Mouse (Mus musculus): ENCODE data around the gene Rasgrp2. TPM values are rescaled to one million over a fixed set of nuclear protein-coding genes. Genes with fewer than 3 reads are reported as not detected.
A peak's percentile ranks its signal among the peaks of the same experiment; 100 is the strongest.

Gene Rasgrp2
- total RNA-seq (2021) = 10 to 100 TPM; 83.3 to 87.2 TPM
- long read RNA-seq, experiment 1, partial matches to known transcripts = 3 of 22 reads
- long read RNA-seq, experiment 1, other reads (novel, unspliced or antisense) = 18 of 22 reads
- long read RNA-seq, experiment 2, partial matches to known transcripts = 10 of 23 reads
- long read RNA-seq, experiment 2, other reads (novel, unspliced or antisense) = 13 of 23 reads

DNA sequence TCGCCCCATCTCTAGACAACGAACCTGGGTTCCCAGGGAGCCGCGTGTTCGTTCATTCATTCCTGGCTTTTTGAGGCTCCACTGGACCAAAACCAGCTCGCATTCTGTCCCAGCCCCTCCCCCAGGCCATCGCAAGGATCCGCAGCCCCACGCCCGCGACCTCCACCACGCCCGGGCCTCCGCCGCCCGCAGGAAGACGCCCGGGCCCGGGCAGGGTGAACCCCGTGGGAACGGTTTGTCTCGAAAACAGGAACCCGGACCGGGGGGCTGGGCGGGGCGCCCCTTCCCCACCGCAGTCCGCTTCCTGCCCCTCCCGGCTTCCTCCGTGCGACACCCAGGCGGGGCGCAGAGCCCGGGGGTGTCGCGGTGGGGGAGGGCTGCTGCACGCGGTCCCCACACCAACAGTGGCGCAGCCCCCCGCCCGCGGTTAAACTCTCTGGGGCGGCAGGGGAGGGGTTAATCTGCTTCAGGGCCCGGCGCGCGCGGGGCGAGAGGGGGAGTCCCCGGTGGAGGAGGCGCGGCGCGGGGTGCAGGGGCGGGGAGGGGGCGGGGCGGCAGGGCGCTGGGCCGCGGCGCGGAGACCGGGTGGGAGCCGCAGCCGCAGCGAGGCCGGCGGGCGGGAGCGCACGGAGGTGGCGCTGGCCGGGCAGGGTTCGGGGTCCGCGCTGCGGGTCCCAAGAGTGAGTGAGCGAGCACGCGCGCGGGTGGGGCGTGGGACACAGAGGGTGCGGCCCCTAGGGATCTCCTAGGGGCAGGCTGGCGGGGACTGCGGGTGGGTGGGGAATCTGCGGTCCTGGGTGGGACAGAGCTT is at the start of gene Rasgrp2:
Gene Rasgrp2, plus strand, starts transcription at position 56 of the 811 bp plus-strand sequence.
- intact Hi-C loops (cut with DNase I) = no loop called here
- DNase-seq (ENCODE audit: low spot score in 2 of 2) = no peak

DNA sequence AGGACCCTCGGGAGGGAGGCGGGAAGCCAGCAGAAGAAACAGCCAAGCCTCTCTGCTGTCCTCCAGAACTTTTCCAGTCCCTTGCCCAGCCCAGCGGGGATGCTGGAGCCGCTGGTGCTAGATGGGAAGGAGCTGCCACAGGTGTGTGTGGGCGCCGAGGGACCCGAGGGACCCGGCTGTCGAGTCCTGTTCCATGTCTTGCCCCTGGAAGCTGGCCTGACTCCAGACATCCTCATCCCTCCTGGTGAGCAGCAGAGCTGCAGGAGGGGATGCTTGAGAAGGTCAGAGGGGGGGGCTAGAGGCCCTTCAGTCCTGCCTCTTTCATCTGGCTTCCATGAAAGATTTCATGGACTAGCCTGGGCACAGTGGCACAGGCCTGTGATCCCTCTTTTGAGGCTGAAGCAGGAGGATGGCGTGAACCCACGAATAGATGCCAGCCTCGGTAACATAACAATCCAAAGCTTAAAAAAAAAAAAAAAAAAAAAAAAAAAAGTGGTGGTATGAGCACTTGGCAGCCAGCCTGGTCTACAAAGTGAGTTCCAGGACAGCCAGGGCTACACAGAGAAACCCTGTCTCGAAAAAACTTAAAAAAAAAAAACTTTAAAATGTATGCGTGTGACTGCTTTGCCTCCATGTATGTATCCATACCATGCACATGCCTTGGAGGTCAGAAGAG is 47.6 kb upstream of the Rasgrp2 start:
- intact Hi-C loops (cut with DNase I) = no loop called here

DNA sequence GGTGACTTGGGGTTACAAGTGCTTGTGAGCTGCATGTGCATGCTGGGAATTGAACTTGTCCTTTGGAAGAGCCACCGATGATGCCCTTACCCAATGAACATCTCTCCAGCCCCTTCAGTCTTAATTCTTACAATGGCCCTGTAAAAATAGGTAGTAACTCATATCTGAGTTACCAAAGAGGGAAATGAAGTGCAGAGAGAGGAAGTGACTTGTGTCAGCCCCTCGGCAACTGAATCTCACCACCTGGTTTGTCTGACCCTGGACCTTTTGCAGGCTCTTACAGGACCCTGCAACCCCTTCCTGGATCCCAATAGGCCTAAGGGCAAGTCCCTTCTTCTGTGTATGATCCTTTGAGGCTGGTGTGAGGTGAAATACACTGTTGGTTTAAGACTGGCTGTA is 47.0 kb upstream of the Rasgrp2 start:
- DNase-seq (ENCODE audit: low spot score in 2 of 2) = no peak
- intact Hi-C loops (cut with DNase I) = no loop called here

More for the DNA sequence above, 47.6 kb upstream of the Rasgrp2 start:
- no peak for DNase-seq (ENCODE audit: low spot score in 2 of 2)

DNA sequence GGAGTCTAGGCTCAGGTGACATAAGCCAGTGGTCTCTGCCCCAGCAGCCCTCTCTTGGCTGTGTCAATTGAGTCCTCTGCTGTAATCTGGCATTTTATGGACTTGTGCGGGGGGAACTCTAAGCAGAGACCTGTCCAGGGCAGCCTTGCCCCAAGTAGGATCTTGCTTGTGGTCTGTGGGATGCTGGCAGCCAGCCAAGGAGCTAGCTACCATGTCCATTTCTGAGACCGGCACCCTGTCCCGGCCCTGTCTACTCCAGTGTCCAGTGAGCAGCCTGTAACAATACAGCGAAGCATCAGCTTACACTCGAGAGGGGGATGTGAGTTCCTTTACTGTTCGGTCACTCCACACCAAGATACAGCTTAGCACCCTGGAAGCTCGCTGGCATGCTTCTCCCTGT is 45.1 kb upstream of the Rasgrp2 start:
- DNase-seq (ENCODE audit: low spot score in 2 of 2) = no peak
- intact Hi-C loops (cut with DNase I) = no loop called here

DNA sequence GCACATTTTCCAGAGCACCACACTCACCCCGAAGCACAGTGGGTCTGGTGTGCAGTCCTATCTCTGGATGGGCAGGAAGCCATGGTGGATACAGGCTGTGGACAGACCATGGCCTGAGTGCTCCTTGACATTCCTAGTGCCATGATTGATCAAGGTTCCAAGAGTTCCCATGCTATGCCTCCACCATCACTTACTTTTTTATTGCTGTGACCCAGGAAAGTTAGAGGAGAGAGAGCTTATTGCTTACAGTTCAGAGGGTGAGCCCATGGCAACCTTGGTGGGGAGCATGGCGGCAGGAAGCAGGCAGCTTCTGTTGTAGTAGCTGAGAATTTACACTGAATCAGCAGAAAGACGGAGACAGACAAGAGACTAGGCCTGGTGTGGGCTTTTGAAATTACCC is 37.8 kb upstream of the Rasgrp2 start:
- intact Hi-C loops (cut with DNase I) = no loop called here
- no peak for DNase-seq (ENCODE audit: low spot score in 2 of 2)

DNA sequence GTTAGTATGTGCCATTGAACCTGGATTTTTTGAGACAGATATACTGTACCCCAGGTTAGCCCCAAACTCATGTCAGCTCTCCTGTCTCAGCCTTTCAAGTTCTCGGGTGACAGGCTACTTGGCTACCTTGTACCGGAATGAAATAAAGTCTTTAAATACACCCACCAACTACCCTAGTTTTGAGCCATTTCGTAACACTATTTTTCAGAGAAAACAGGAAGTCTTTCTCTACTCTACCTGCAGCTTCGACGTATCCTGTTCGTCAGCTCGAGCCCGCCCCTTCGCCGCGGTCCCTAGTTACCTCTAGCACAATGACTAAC is 36.1 kb upstream of the Rasgrp2 start:
- DNase-seq (ENCODE audit: low spot score in 2 of 2) = no peak
- intact Hi-C loops (cut with DNase I) = no loop called here

DNA sequence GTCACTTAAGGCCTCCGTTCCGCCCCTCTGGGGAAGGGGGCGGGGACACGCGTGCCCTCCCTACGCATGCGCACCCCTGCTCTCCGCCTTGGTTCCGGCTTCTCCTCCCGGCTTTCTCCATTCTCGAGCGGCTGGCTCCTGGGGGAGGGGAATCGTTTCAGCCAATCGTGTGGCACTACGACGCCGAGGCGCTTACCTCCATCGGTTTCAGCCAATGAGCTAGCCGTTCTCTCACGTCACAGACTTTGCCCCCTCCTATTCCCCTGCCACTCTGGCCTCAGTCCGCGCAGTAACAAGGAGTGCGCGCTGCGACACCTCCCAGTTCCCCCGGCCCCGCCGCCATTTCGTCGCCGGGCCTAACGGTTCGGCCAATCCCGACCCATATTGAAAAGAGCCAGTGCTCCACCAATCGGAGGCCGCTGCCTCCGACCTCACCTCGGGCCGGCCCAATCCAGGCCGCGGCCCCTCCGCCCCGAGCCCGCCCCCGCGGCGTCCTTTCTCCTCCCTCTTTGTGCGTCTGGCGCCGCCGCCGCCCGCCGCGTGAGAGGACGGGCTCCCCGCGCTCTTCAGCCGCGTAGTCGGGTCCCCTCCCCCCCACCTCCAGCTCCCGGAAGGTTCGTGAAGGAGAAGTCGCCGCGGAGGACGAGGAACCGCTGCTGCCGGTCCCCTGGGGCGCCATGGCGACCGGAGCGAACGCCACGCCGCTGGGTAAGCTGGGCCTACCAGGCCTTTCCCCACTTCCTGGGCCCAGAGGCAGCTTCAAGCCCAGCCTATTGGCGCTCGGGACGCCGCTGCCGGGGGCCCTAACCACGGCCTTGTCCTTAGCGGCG is 35.5 kb upstream of the Rasgrp2 start, which contains the start of gene Sf1:
Gene Sf1, plus strand, starts transcription at position 280 of the 830 bp plus-strand sequence.
- peak; percentile 99 to 100 for DNase-seq (ENCODE audit: low spot score in 2 of 2)
- intact Hi-C loops (cut with DNase I) = no loop called here

DNA sequence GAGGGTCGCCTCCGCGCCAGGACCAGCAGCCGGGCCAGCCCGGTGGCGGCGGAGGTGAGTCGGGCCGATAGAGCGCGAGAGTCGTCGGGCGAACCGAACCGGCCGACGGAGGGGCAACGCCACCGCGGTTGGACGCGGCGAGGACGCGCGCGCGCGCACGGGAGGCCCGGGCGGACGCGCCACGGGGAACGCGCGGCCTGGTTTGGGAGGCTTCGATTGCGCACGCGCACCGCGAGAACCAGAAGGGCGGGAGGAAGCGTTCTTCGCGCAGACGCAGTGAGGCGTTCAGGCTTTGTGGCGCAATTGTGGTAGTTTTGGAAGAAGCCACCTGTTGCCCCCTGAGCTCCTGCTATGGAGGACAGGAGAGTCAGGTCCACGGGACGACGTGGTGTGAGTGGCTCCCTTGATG is 34.8 kb upstream of the Rasgrp2 start:
- peak; percentile 90 to 92 for DNase-seq (ENCODE audit: low spot score in 2 of 2)
- intact Hi-C loops (cut with DNase I) = no loop called here

DNA sequence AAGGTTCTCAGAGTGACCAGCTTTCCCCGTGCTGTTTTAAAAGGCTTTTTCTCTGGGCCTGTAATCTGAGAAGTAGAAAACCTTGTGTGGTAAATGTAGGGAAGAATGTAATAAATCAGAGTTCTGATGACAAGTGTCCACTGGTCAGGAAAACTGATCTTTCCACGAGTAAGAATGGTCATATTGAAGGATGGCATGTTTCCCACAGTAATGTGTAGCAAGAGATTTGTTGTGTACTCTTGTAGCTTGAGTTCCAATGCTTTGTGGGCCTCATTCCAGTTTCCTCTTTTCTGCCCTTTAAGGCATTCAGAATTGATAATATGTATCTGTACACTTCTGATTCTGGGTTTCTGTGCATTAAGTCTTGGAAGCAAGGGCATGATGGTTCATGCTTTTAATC is 34.3 kb upstream of the Rasgrp2 start:
- intact Hi-C loops (cut with DNase I) = no loop called here
- no peak for DNase-seq (ENCODE audit: low spot score in 2 of 2)

DNA sequence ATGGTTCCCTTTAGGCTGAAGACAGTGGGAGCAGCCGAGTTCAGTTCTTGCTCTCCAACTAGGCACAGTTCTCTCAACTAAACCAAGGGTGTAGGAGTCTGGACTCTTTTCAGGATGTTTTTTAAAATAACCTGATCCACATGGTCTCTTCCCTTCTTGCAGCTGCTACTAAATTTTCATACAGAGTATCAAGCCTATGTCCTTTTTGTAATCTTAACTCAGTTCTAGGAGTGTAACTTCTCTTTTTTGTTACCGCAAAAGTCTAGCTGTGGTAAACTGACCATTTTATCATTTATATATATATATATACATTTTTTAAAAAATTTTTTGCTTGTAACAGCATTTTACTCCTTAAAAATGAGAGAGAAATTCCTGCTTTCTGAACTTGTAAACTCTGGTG is 29.0 kb upstream of the Rasgrp2 start:
- intact Hi-C loops (cut with DNase I) = no loop called here
- no peak for DNase-seq (ENCODE audit: low spot score in 2 of 2)

DNA sequence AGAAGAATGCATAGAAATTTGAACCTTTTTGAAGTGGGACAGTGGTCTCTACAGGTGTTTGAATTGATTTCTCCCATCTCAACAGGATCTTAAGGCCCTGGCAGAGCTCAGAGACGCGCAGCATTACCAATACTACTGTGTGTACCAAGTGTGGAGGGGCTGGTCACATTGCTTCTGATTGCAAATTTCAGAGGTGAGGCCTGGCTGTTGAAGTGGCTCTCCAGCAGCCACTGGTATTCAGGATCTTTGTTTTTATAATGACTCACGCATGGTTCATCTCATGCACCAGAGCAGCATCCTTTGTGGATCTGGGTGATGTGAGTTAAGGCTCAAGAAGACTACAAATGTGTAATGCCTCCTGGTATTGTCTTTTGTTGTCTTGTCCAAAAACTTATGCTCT is 26.7 kb upstream of the Rasgrp2 start:
- intact Hi-C loops (cut with DNase I) = no loop called here
- DNase-seq (ENCODE audit: low spot score in 2 of 2) = no peak

DNA sequence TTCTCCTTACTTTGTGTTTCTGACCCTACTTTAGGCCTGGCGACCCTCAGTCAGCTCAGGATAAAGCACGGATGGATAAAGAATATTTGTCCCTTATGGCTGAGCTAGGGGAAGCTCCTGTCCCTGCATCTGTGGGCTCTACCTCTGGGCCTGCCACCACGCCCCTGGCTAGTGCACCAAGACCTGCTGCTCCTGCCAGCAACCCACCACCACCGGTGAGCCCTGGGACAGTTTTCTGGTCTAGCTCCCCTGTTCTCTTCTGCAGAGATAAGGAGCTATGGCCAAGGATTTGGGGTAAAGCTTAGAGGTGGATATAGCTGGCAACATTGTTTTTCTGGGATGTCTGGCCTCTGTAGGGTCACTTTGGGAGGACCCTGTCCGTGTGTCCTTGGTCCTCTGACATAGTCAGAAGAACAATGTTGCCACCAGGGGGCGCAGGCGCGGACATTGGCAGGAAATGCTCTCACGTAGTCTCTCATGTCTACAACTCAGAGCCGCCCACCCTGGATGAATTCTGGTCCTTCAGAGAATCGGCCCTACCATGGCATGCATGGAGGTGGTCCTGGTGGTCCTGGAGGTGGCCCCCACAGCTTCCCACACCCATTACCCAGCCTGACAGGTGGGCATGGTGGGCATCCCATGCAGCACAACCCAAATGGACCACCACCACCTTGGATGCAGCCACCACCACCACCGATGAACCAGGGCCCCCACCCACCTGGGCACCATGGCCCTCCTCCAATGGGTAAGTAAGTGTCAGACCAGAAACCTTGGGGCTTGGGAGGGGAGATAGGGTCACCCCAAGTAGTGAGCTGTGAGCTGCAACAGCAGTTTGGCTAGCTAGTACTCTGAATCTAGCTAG is 25.4 kb upstream of the Rasgrp2 start:
- intact Hi-C loops (cut with DNase I) = no loop called here
- DNase-seq (ENCODE audit: low spot score in 2 of 2) = peak; percentile 86 to 87

DNA sequence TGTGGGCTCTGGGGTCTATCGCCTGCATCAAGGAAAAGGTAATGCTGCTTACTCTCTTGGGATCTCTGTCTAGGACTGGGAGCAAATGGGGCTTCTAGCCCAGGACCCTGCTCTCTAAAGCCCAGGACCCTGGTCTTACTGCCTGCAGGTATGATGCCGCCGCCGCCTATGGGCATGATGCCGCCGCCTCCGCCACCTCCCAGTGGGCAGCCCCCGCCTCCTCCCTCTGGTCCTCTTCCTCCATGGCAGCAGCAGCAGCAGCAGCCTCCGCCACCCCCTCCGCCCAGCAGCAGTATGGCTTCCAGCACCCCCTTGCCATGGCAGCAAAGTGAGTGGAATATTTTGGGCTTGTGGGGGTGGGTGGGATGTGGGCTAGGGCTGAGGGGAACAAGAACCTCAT is 24.6 kb upstream of the Rasgrp2 start:
- no peak for DNase-seq (ENCODE audit: low spot score in 2 of 2)
- intact Hi-C loops (cut with DNase I) = no loop called here

DNA sequence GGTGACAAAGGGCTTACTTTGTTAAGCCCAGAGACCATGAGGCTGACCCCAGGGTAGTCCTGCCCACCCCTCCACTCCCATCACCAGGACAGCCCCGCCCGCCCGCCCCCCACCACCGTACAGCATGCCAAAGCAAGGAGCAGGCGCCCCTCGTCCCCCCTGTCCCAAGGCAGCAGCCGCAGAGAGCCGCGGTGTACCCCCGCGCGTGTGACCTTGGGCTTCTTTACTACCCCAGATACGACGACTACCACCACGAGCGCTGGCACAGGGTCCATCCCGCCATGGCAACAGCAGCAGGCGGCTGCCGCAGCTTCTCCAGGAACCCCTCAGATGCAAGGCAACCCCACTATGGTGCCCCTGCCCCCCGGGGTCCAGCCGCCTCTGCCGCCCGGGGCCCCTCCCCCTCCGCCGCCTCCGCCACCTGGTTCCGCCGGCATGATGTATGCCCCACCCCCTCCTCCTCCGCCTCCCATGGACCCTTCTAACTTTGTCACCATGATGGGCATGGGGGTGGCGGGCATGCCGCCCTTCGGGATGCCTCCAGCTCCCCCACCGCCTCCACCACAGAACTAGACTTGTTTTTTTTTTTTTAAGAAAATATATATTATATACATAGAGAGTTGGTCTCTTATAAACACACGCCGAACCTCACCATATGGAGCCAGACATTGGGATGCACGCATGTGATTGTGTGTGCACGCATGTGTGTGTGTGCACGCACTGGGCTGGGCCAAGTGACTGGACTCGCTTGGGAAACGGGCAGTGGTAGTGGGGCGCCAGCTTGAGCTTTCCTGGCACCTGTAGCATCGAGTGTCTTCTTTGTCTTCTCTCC is 23.5 kb upstream of the Rasgrp2 start:
- intact Hi-C loops (cut with DNase I) = no loop called here
- no peak for DNase-seq (ENCODE audit: low spot score in 2 of 2)

DNA sequence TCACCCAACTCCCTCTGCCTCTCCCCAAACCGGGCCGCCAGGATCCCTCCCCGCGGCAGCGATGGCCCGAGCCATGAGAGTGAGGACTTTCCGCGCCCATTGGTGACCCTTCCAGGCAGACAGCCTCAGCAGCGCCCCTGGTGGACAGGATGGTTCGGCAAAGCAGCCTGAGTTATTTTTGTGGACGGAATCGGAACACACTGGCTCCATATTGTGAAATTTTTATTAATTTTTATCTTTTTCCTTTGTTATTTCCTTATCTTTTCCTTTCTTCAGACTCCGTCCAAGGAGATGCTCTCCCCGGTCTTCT is 22.9 kb upstream of the Rasgrp2 start:
- DNase-seq (ENCODE audit: low spot score in 2 of 2) = peak; percentile 56 to 69
- intact Hi-C loops (cut with DNase I) = no loop called here

DNA sequence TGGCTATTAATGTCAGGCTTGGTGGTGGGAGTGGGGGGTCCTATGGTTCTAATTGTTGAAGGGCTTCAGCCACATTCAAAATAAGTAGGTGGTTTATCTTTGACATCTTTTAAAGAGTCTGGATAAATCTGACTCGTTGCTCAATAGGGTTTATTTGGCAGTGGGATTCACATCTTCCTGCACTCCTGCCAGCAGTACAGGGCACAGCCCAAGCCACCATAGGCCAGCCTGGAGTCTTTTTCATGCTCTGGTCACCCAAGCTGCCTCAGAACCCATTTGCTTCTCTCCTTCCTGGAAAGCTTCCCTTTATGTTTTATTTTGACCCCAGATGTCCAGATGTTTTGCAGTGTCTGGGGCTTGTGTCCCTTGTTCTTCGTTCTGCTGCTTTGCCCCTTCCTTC is 22.5 kb upstream of the Rasgrp2 start:
- no peak for DNase-seq (ENCODE audit: low spot score in 2 of 2)

DNA sequence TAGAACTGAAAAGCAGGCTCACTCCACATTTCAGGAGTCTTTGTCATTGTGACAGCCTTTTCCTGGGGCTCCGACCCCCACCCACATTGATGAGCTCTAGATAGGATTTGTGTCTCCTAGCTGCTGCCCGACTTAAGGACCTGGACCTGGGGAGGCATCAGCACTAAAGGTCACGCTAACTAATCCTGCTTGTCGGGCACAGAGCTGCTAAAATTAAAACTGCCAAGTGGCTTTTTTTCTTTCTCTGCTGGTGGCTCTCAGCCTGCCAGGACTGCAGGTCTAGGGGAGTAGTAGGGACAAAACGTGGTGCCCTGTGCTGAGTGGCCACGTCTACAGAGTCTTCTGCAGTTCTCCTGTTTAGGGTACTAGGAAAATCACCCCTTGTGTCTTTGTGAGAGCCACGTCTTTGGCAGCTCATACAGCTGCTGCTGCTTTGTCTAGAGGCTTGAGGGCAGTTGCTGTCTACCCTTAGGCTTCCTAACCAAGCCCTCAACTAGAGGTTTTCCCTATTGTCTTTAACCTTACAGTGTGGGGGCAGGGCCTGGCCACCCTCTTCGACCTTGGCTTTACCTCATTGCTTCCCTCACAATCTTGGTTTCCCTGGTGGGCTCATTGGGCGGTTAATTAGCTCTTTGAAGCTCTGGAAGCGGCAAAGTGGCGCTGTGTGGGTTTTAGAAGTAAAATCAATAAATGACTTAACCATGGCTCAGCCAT is 21.7 kb upstream of the Rasgrp2 start:
- intact Hi-C loops (cut with DNase I) = no loop called here
- no peak for DNase-seq (ENCODE audit: low spot score in 2 of 2)

More for the DNA sequence above, 22.5 kb upstream of the Rasgrp2 start:
- intact Hi-C loops (cut with DNase I) = no loop called here

Measured in left cerebral cortex, postnatal 14 days (tissue).